Comparison of ENCODE assay signal across 25 mouse cellular contexts in genomic region chr6:55300704-55301103, GRCm38 (mm10). TPM values are rescaled to one million over a fixed set of nuclear protein-coding genes. Genes with fewer than 3 reads are reported as not detected.
"Had no signal": no experiment of that assay in that cellular context is flagged by ENCODE, and none has a peak within 500 bp of the region (broad histone marks: within the 10 kb centered on the region; RNA-seq: fewer than 3 reads in every experiment).

No protein-coding gene starts in this region.

- H3K27ac ChIP-seq: kidney, postnatal 0 days; layer of hippocampus, adult 2 months; left cerebral cortex, adult 2 months; limb, embryonic 12.5 days; limb, embryonic 15.5 days; liver, embryonic 15.5 days; macrophage; midbrain, embryonic 12.5 days; midbrain, embryonic 15.5 days; neural tube, embryonic 13.5 days; stomach, embryonic 15.5 days had no signal

- ATAC-seq: intestine, postnatal 0 days; midbrain, embryonic 15.5 days had no signal

- H3K27me3 ChIP-seq: limb, embryonic 12.5 days; limb, embryonic 15.5 days; liver, embryonic 15.5 days; midbrain, embryonic 12.5 days; midbrain, embryonic 15.5 days; neural tube, embryonic 13.5 days; stomach, embryonic 15.5 days had no signal

- H3K9ac ChIP-seq: limb, embryonic 12.5 days; limb, embryonic 15.5 days; liver, embryonic 15.5 days; lung, embryonic 14.5 days; midbrain, embryonic 12.5 days; midbrain, embryonic 15.5 days; neural tube, embryonic 13.5 days; stomach, embryonic 15.5 days had no signal

- H3K4me3 ChIP-seq: layer of hippocampus, adult 2 months; left cerebral cortex, adult 2 months; limb, embryonic 12.5 days; limb, embryonic 15.5 days; liver, embryonic 15.5 days; midbrain, embryonic 12.5 days; midbrain, embryonic 15.5 days; myocyte; neural tube, embryonic 13.5 days; stomach, embryonic 15.5 days had no signal

- H3K4me2 ChIP-seq: limb, embryonic 12.5 days; limb, embryonic 15.5 days; liver, embryonic 11.5 days; liver, embryonic 15.5 days; lung, embryonic 14.5 days; midbrain, embryonic 12.5 days; midbrain, embryonic 15.5 days; neural tube, embryonic 13.5 days; stomach, embryonic 15.5 days had no signal

- H3K9me3 ChIP-seq: limb, embryonic 12.5 days; limb, embryonic 15.5 days; liver, embryonic 15.5 days; midbrain, embryonic 12.5 days; midbrain, embryonic 15.5 days; neural tube, embryonic 13.5 days; stomach, embryonic 15.5 days had no signal

- H3K4me1 ChIP-seq: midbrain, embryonic 15.5 days; neural tube, embryonic 13.5 days; stomach, embryonic 15.5 days had no signal

- DNase-seq: kidney, adult 2 months; layer of hippocampus, adult 9-11 months; layer of hippocampus, postnatal 36 days; left cerebral cortex, postnatal 4 days; lung, embryonic 14.5 days; retina, postnatal 1 day; right cerebral cortex, postnatal 25 days; spleen, adult 18-20 months; thymus, adult 18-20 months; thymus, postnatal 36 days had no signal

- H3K36me3 ChIP-seq: liver, embryonic 15.5 days; midbrain, embryonic 15.5 days; stomach, embryonic 15.5 days had no signal

RNA-seq across cellular contexts. Expression of gene Aqp1, which starts 35.5 kb away (rescaled TPM):
- total RNA-seq: monocyte, adult 5-6 weeks had no signal
- polyA plus RNA-seq: macrophage had no signal
